Mouse (Mus musculus) heart, adult 2 months (tissue): Measurements from ENCODE around the gene Cfap97d1. TPM values are rescaled to one million over a fixed set of nuclear protein-coding genes. Genes with fewer than 3 reads are reported as not detected.

Experiments used
- DNase-seq, 2 experiments: peaks; one replicate each; pipeline ENCODE4 v3.0.0; 2021
- H3K27ac ChIP-seq: fragments of 200-600 bp; 2 replicates; pipeline ENCODE4 v1.8.1; 2022
- H3K27me3 ChIP-seq: fragments of 200-500 bp; 2 replicates; pipeline ENCODE4 v1.6.1; 2012; ENCODE audit warnings: mild to moderate bottlenecking, low read length, inconsistent platforms, mixed read lengths; ENCODE audit not compliant: control insufficient read depth, insufficient read depth
- H3K36me3 ChIP-seq: fragments of 200-500 bp; 2 replicates; pipeline ENCODE4 v1.6.1; 2012; ENCODE audit warnings: low read length, inconsistent platforms; ENCODE audit not compliant: control insufficient read depth, insufficient read depth
- H3K4me1 ChIP-seq: fragments of 200-500 bp; 2 replicates; pipeline ENCODE4 v1.6.1; 2011; ENCODE audit warnings: low read length; ENCODE audit not compliant: control insufficient read depth, insufficient read depth
- H3K4me3 ChIP-seq: fragments of 200-600 bp; 2 replicates; pipeline ENCODE4 v1.8.1; 2022
- H3K79me2 ChIP-seq: fragments of 200-500 bp; replicated peaks from 2 replicates; pipeline ENCODE4 v1.6.1; 2012; ENCODE audit warnings: mild to moderate bottlenecking, inconsistent platforms, low read length, moderate library complexity, mixed read lengths; ENCODE audit not compliant: control insufficient read depth, insufficient read depth
- H3K9ac ChIP-seq: fragments of 200-500 bp; 2 replicates; pipeline ENCODE4 v1.6.1; 2012; ENCODE audit warnings: low read depth, mild to moderate bottlenecking, control low read depth, inconsistent platforms, low read length, mixed read lengths
- CTCF ChIP-seq: fragments of 200-600 bp; IDR thresholded peaks from 2 replicates; pipeline ENCODE4 v1.8.1; 2022; ENCODE audit warnings: antibody characterized with exemption, mild to moderate bottlenecking, moderate library complexity
- EP300 ChIP-seq: fragments of 200-500 bp; IDR thresholded peaks from 2 replicates; pipeline ENCODE4 v1.6.1; 2011; ENCODE audit warnings: low read depth, low read length, control low read depth; ENCODE audit not compliant: insufficient read depth
- POLR2A ChIP-seq: fragments of 200-500 bp; IDR thresholded peaks from 2 replicates; pipeline ENCODE4 v1.6.1; 2011; ENCODE audit warnings: mild to moderate bottlenecking, low read depth, low read length, control low read depth; ENCODE audit not compliant: insufficient read depth
- WGBS: fragments of 180-500 bp; shearing (Covaris S2); methylation state at CpG from one replicate; pipeline ENCODE4 v1.1.7; 2018; 5-methylcytosine and 5-hydroxymethylcytosine counted together
- intact Hi-C: fragments of 180-260 bp; cut with DNase I; formaldehyde crosslinking; loops from one replicate; pipeline ENCODE4 v1.15.1; 2025
- polyA plus RNA-seq: library from polyadenylated mRNA; depleted of rRNA; stranded (reverse); fragments of >200 nt; gene quantifications from 2 replicates; pipeline ENCODE4 v1.2.3, GENCODE M21; 2012
- total RNA-seq, 2 experiments: library from RNA; stranded (reverse); gene quantifications; 2 replicates each; pipeline ENCODE4 v1.2.3; 2021

The Cfap97d1 gene
- total and polyA plus RNA-seq, 3 experiments: not detected

DNA sequence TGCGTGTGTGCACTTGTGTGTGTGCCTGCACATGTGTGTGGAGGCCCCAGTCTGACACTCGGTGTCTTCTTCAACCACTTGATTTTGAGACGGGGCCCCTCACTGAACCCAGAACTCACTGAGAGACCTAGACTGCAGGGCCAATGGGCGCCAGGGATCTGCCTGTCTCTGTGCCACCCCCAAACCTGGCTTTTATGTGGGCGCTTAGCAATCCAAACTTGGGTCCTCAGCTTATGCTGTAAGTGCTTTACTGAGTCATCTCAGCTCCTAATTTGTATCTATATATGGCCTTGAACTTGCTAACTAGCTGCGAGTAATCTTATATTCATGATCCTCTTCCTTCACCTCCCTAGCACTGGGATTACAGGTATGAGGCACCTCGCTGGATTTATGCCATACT lies 8.3 kb downstream of the Cfap97d1 start:
- no peak for TF ChIP-seq CTCF
- no peak for TF ChIP-seq POLR2A
- no peak for TF ChIP-seq EP300
- WGBS: 88% methylated on average over 7 of the region's 7 CpGs
- intact Hi-C loops: no loop called here

DNA sequence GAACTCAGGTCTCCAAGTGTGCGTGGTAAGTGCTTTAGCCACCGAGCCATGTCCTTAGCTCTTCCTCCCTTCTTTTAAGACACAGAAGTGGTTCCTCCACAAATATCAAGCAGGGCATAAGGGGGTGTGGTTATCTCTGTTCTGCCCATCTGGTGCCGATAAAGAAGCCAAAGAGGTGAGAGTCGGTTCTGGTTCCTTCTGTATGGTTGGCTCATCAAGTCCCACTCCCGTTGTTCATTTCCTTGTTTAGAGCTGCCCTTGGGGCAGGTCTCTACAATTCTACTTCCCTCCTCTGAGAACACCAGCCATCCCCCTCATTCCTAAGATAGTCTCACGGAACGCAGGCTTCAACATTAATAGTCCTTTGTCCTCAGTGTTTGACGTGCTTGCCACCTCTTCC lies 10.0 kb downstream of the Cfap97d1 start:
- intact Hi-C loops: no loop called here
- TF ChIP-seq EP300: 0 out of 2 replicates have a peak, but pooled peaks have one; percentile 18
- TF ChIP-seq POLR2A: 0 out of 2 replicates have a peak, but pooled peaks have one; percentile 16
- TF ChIP-seq CTCF: no peak
- DNase-seq: no peak
- H3K4me1 ChIP-seq: peaks cover 10% of the 10 kb centered on the region
- no peaks in the 10 kb centered on the region for H3K79me2 ChIP-seq
- H3K9ac ChIP-seq: no peak overlapping the region
- WGBS: 19% methylated on average over 8 of the region's 8 CpGs
- no peaks in the 10 kb centered on the region for H3K27me3 ChIP-seq
- H3K4me3 ChIP-seq: no peak overlapping the region
- peak overlapping the region; percentile 66 for H3K27ac ChIP-seq
- H3K36me3 ChIP-seq: no peaks in the 10 kb centered on the region

More for the DNA sequence above, 8.3 kb downstream of the Cfap97d1 start:
- Histone ChIP-seq H3K36me3 (no peaks in the 10 kb centered on the region), H3K9ac (no peak overlapping the region), H3K4me3 (no peak overlapping the region), H3K27ac (no peak overlapping the region), H3K79me2 (no peaks in the 10 kb centered on the region), H3K4me1 (peaks cover 9% of the 10 kb centered on the region), H3K27me3 (no peaks in the 10 kb centered on the region)
- no peak for DNase-seq

DNA sequence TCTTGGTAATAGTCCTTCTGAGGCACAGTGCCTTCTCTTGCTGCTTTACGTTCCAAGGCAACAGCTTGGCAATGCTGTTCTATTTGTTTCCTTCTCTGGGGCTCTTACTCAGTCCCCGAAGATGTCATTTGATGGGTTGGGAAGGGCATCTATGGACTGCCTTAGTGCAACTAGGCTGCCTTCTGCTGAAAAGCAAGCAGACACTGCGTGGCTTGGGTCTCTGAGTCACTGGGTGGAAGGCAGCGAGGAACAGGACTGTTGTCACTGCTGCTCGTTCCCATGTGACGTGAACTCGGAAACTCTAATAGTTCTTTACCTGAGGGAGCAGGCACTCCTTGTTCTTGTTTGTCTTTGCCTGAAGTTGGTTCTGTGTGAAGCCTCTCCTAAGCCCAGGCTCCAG lies 11.9 kb downstream of the Cfap97d1 start:
- TF ChIP-seq POLR2A (no peak), EP300 (no peak), CTCF (no peak)
- DNase-seq: no peak
- Histone ChIP-seq H3K27ac (no peak overlapping the region), H3K36me3 (no peaks in the 10 kb centered on the region), H3K4me1 (peaks cover 10% of the 10 kb centered on the region), H3K9ac (no peak overlapping the region), H3K4me3 (no peak overlapping the region), H3K79me2 (no peaks in the 10 kb centered on the region), H3K27me3 (no peaks in the 10 kb centered on the region)
- 89% methylated on average over 7 of the region's 7 CpGs for WGBS
- intact Hi-C loops: no loop called here

DNA sequence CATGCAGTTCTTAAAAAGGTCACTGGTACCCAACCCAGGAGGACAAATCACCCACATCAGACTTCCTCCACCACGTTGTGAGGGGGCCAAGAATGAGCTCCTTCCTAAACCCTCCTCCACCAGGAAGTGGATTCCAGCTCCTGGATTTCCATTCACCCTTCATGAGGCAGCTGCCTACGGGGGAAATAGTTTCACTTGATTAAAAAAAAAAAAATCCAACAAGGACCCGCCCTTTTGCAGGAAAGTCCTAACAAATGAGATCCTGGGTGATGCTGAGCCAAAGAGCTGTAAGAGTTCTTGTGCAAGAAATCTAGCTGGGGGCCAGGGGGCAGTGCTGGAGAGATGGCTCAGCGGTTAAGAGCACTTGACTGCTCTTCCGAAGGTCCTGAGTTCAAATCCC lies 14.2 kb downstream of the Cfap97d1 start:
- DNase-seq: peak; percentile 45 to 47
- Histone ChIP-seq H3K27me3 (no peaks in the 10 kb centered on the region), H3K36me3 (no peaks in the 10 kb centered on the region), H3K79me2 (no peaks in the 10 kb centered on the region), H3K4me1 (peaks cover 7% of the 10 kb centered on the region), H3K27ac (peak overlapping the region; percentile 60), H3K4me3 (no peak overlapping the region), H3K9ac (no peak overlapping the region)
- intact Hi-C loops: no loop called here
- whole genome bisulfite sequencing: 34% methylated on average over 5 of the region's 5 CpGs
- TF ChIP-seq POLR2A (no peak), CTCF (no peak), EP300 (peak; percentile 76; the same call in 1 of the 2 replicates)

DNA sequence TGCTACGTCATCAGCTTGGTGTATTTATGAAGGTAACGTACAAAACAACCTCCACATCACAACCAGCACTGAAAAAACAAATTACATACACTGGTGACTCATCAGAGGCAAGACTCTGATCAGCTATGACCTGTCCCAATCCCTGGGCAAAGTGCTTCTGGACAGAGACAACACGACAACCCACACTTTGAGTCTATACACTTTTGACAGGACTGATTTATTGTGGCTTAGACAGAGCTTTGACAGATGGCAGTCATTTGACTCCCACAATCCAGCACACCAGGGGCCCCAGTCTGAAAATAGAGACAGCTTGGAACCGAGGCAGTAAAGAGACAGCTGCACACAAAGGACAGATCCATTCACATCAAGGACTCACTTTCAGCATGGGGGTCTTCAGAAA lies 15.4 kb downstream of the Cfap97d1 start:
- no peaks in the 10 kb centered on the region for H3K36me3 ChIP-seq
- no peak for TF ChIP-seq POLR2A
- no peak for TF ChIP-seq CTCF
- no peak for TF ChIP-seq EP300
- DNase-seq: no peak
- H3K27ac ChIP-seq: no peak overlapping the region
- H3K79me2 ChIP-seq: no peaks in the 10 kb centered on the region
- intact Hi-C loops: no loop called here
- no peaks in the 10 kb centered on the region for H3K27me3 ChIP-seq
- no peak overlapping the region for H3K9ac ChIP-seq
- 72% methylated on average over 4 of the region's 4 CpGs for WGBS
- no peak overlapping the region for H3K4me3 ChIP-seq
- peaks cover 1% of the 10 kb centered on the region; the same call in 1 of the 2 replicates for H3K4me1 ChIP-seq

DNA sequence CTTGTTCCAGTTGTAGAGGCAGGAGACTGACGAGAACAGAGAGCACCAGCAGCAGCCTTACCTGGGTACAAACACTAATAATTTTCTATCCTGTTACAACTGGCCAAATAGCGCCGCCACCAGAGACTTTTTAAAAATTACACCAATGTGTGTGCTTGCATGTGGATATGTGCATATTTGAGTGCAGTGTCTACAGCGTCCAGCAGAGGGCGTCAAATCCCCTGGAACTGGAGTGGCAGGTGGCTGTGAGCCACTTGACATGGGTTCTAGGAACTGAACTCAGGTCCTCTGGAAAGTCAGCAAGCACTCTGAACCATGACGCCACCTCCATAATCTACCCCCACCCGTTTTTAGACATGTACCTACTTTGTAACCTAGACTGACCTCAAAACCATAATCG lies 20.2 kb downstream of the Cfap97d1 start:
- Histone ChIP-seq H3K4me3 (no peak overlapping the region), H3K36me3 (no peaks in the 10 kb centered on the region), H3K27ac (no peak overlapping the region), H3K79me2 (no peaks in the 10 kb centered on the region), H3K4me1 (peaks cover 2% of the 10 kb centered on the region; the same call in 1 of the 2 replicates), H3K27me3 (no peaks in the 10 kb centered on the region), H3K9ac (no peak overlapping the region)
- peak; percentile 49 for TF ChIP-seq CTCF
- no peak for TF ChIP-seq POLR2A
- no peak for TF ChIP-seq EP300
- 90% methylated on average over 8 of the region's 8 CpGs for WGBS
- intact Hi-C loops: no loop called here
- no peak for DNase-seq

DNA sequence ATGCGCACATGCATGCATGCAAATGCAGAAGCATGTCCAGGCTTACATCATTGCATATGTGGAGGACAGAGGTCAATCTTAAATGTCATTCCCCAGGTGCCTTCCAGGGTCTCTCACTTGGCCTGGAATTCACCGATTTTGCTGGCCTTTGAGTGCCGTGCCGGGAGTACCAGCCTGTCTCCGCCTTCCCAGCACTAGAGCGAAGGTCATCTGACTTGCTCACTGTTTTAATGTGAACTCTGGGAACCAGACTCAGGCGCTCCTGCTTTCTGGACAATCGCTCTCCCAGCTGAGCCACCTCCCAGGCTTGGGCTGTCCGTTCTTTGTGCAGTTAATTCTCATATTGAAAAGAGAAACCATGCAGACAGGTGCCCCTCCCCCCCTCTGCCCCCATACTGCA lies 22.2 kb downstream of the Cfap97d1 start:
- H3K27me3 ChIP-seq: no peaks in the 10 kb centered on the region
- no peak for DNase-seq
- 82% methylated on average over 9 of the region's 9 CpGs for WGBS

More for the DNA sequence above, 22.2 kb downstream of the Cfap97d1 start:
- no peak for TF ChIP-seq CTCF
- no peak for TF ChIP-seq EP300
- TF ChIP-seq POLR2A: no peak
- H3K4me1 ChIP-seq: peaks cover 3% of the 10 kb centered on the region; the same call in 1 of the 2 replicates
- intact Hi-C loops: no loop called here
- no peaks in the 10 kb centered on the region for H3K36me3 ChIP-seq
- no peak overlapping the region for H3K27ac ChIP-seq
- no peak overlapping the region for H3K9ac ChIP-seq
- no peak overlapping the region for H3K4me3 ChIP-seq
- no peaks in the 10 kb centered on the region for H3K79me2 ChIP-seq
